Mouse (Mus musculus): ENCODE results near the gene Myo7a.

DNA sequence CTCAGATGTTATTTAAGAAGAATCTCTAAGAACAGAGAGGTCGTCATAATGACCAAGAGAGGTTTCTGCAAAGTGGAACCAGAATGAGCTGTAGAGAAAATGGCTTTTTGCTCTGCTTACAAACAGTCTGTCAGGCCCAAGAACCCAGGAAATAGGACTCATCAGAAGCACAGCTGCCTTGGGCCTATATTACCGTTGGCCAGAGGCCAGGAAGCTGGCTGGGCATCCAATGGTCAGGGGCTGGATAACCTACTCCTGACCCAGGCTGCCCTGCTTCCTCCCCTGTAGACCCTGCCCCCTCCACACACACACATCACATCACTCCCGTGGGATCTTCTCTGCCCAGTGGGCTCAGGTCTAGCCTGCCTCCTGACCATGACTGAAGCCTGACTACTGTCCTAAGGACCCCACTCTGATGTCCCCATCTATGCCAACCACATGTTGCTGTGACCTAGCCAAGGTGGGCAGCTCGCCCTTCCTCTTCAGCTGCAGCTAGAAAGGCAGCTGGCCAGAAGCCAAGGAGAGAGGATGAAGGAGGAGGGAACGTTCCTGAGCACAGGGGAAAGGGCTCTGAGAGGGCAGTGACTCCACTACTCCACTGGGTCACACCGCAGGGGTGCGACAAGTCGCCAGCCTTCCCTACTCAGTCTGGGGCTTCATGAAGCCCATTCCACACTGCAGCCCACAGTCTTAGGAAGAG lies 40.9 kb upstream of the Myo7a start:
- TF ChIP-seq CTCF (IDR thresholded peaks at IDR 0.05) (no peak), EP300 (IDR thresholded peaks at IDR 0.05) (no peak)

Data from lung, postnatal 0 days (tissue).